26 mouse cellular contexts compared by ENCODE assay signal in the genomic region with DNA sequence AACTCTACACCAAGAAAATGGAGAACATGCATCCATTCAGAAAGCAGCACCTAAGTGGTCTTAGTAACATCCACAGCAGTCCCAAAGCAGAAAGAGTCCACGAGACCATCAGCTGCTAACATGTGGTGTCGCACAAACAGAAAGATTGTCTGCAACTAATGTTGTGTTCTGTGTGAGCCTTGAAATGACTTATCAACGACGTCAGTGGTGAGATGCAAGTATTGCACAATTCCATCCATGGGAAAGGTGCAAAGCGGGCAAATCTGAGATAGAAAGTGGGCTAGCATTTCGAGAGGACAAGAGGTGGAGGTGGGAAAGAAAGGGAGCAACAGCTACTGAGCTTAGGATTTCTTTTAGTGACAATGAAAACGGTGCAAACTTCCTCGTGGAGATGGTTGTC. TPM values are rescaled to one million over a fixed set of nuclear protein-coding genes. Genes with fewer than 3 reads are reported as not detected.
DNase-seq lines count a peak whose midpoint lies in the region; ATAC-seq and TF ChIP-seq lines count a peak whose summit lies in the region.
"Had no signal": no experiment of that assay in that cellular context is flagged by ENCODE, and none has a peak within 500 bp of the region (broad histone marks: within the 10 kb centered on the region; RNA-seq: fewer than 3 reads in every experiment).

No protein-coding gene starts in this region.

- ATAC-seq in liver, postnatal 0 days, result no peak
- no peak for ATAC-seq in liver, embryonic 12.5 days
- no peak for ATAC-seq in midbrain, embryonic 11.5 days (ENCODE audit: low FRiP score)
- no peak for ATAC-seq in midbrain, postnatal 0 days (ENCODE audit: low FRiP score)
- ATAC-seq: activated CD4-positive, CD25-positive, alpha-beta regulatory T cell, adult 4 months; CD4-positive, CD25-positive, alpha-beta regulatory T cell, adult 4 months; forebrain, embryonic 14.5 days; forebrain, embryonic 16.5 days had no signal

- TF ChIP-seq RAD21 in CH12.LX (IDR thresholded peaks at IDR 0.05; ENCODE audit: low read depth, low read length), result no peak

- peaks cover 24% of the 10 kb centered on the region for H3K4me1 ChIP-seq in liver, postnatal 0 days (ENCODE audit: insufficient read depth)
- H3K4me1 ChIP-seq in liver, embryonic 12.5 days, result peaks cover 66% of the 10 kb centered on the region
- H3K4me1 ChIP-seq in midbrain, embryonic 11.5 days (ENCODE audit: control insufficient read depth, insufficient read depth, low read length), result peaks cover 5% of the 10 kb centered on the region
- no peaks in the 10 kb centered on the region; the same call in 1 of the 2 replicates for H3K4me1 ChIP-seq in midbrain, postnatal 0 days (ENCODE audit: insufficient read depth, low read length)
- H3K4me1 ChIP-seq in CH12.LX (ENCODE audit: control insufficient read depth in 1 of 2, insufficient read depth in 2 of 2), result peaks cover 9 to 55% of the 10 kb centered on the region in 2 experiments

- no peak overlapping the region for H3ac ChIP-seq in myocyte (ENCODE audit: control insufficient read depth, insufficient read length)

- 47% methylated on average over 8 of the region's 8 CpGs for WGBS in liver, postnatal 0 days (ENCODE audit: insufficient replicate concordance)
- 57% methylated on average over 8 of the region's 8 CpGs for WGBS in liver, embryonic 12.5 days (ENCODE audit: insufficient replicate concordance)
- 90% methylated on average over 8 of the region's 8 CpGs for WGBS in midbrain, embryonic 11.5 days
- 90% methylated on average over 8 of the region's 8 CpGs for WGBS in midbrain, postnatal 0 days

- no peak overlapping the region for H3K4me2 ChIP-seq in liver, postnatal 0 days (ENCODE audit: low read depth, low read length)
- H3K4me2 ChIP-seq in liver, embryonic 12.5 days, result no peak overlapping the region
- no peak overlapping the region for H3K4me2 ChIP-seq in midbrain, embryonic 11.5 days
- no peak overlapping the region for H3K4me2 ChIP-seq in midbrain, postnatal 0 days (ENCODE audit: low read depth, low read length, poor library complexity, severe bottlenecking)
- H3K4me2 ChIP-seq in CH12.LX (ENCODE audit: insufficient read depth, low read depth, poor library complexity, severe bottlenecking) (no peak overlapping the region), myocyte (ENCODE audit: low read depth) (peak overlapping the region; percentile 74)
- H3K4me2 ChIP-seq: embryonic facial prominence, embryonic 13.5 days; embryonic facial prominence, embryonic 15.5 days; forebrain, embryonic 12.5 days had no signal

- H3K4me3 ChIP-seq in liver, postnatal 0 days (ENCODE audit: low read depth, low read length), result no peak overlapping the region
- no peak overlapping the region for H3K4me3 ChIP-seq in liver, embryonic 12.5 days
- no peak overlapping the region for H3K4me3 ChIP-seq in midbrain, embryonic 11.5 days (ENCODE audit: low read depth, low read length)
- no peak overlapping the region for H3K4me3 ChIP-seq in midbrain, postnatal 0 days (ENCODE audit: low read depth, low read length)
- H3K4me3 ChIP-seq in CH12.LX (replicated peaks in 1 of 3; ENCODE audit: low read depth in 2 of 3, low read length in 2 of 3, poor library complexity in 1 of 3) (no peak overlapping the region), myocyte (no peak overlapping the region)
- H3K4me3 ChIP-seq: embryonic facial prominence, embryonic 13.5 days; embryonic facial prominence, embryonic 15.5 days; erythroblast, embryonic 14.5 days; forebrain, embryonic 10.5 days; forebrain, embryonic 12.5 days had no signal

- dilution Hi-C loops in CH12.LX (cut with MboI; ENCODE audit: extremely low pct_ligation_motif_present, extremely low pct_unique_long_range_greater_than_20kb, low sequenced_read_pairs), result no loop called here

- in situ Hi-C loops in CH12.LX (cut with MboI; ENCODE audit: low pct_ligation_motif_present, low pct_unique_long_range_greater_than_20kb, low sequenced_read_pairs), result loop anchor here (5.0 kb wide), 1 partner anchor 66 kb away; no protein-coding TSS in a partner anchor

- 0 out of 2 replicates have a peak overlapping the region, but pooled peaks have one; percentile 19 for H3K27ac ChIP-seq in liver, postnatal 0 days (ENCODE audit: low read depth)
- no peak overlapping the region for H3K27ac ChIP-seq in liver, embryonic 12.5 days
- no peak overlapping the region for H3K27ac ChIP-seq in midbrain, embryonic 11.5 days (ENCODE audit: low read depth, low read length)
- no peak overlapping the region for H3K27ac ChIP-seq in midbrain, postnatal 0 days (ENCODE audit: low read depth, low read length)
- H3K27ac ChIP-seq in CH12.LX (ENCODE audit: insufficient read depth, low read depth), result 0 out of 2 replicates have a peak overlapping the region, but pooled peaks have one; percentile 18
- H3K27ac ChIP-seq: embryonic facial prominence, embryonic 13.5 days; embryonic facial prominence, embryonic 15.5 days; forebrain, embryonic 10.5 days; forebrain, embryonic 12.5 days had no signal

- H3K27me3 ChIP-seq in liver, postnatal 0 days (ENCODE audit: insufficient read depth, low read length), result no peaks in the 10 kb centered on the region
- H3K27me3 ChIP-seq in liver, embryonic 12.5 days (replicated peaks), result no peaks in the 10 kb centered on the region
- no peaks in the 10 kb centered on the region for H3K27me3 ChIP-seq in midbrain, embryonic 11.5 days (ENCODE audit: control insufficient read depth, insufficient read depth, low read length)
- no peaks in the 10 kb centered on the region for H3K27me3 ChIP-seq in midbrain, postnatal 0 days (ENCODE audit: insufficient read depth, low read length)
- peaks cover 2% of the 10 kb centered on the region for H3K27me3 ChIP-seq in CH12.LX (replicated peaks)
- H3K27me3 ChIP-seq in myocyte (ENCODE audit: control insufficient read depth, insufficient read depth, insufficient read length), result no peaks in the 10 kb centered on the region
- H3K27me3 ChIP-seq: embryonic facial prominence, embryonic 13.5 days; embryonic facial prominence, embryonic 15.5 days; forebrain, embryonic 12.5 days had no signal

- TF ChIP-seq CTCF in liver, postnatal 0 days (IDR thresholded peaks at IDR 0.05; ENCODE audit: low read depth), result no peak
- TF ChIP-seq CTCF in midbrain, postnatal 0 days (IDR thresholded peaks at IDR 0.05), result no peak
- TF ChIP-seq CTCF in CH12.LX (conservative IDR thresholded peaks at IDR 0.05 in 1 of 2, IDR thresholded peaks at IDR 0.05 in 1 of 2; ENCODE audit: low read depth in 2 of 2, low read length in 2 of 2), result no peak

- H3K79me2 ChIP-seq in CH12.LX (replicated peaks; ENCODE audit: control insufficient read depth, extremely low read depth, insufficient read depth, poor library complexity, severe bottlenecking), result peaks cover 97% of the 10 kb centered on the region
- H3K79me2 ChIP-seq in myocyte (ENCODE audit: control insufficient read depth, insufficient read depth), result peaks cover 89% of the 10 kb centered on the region

- TF ChIP-seq EP300 in liver, postnatal 0 days (IDR thresholded peaks at IDR 0.05; ENCODE audit: low read depth), result no peak
- TF ChIP-seq EP300 in CH12.LX (IDR thresholded peaks at IDR 0.05; ENCODE audit: low read length), result no peak

- no peaks in the 10 kb centered on the region for H3K36me3 ChIP-seq in liver, postnatal 0 days (replicated peaks; ENCODE audit: insufficient read depth, low read length)
- H3K36me3 ChIP-seq in liver, embryonic 12.5 days, result no peaks in the 10 kb centered on the region
- H3K36me3 ChIP-seq in midbrain, embryonic 11.5 days (ENCODE audit: control insufficient read depth, insufficient read depth, low read length), result no peaks in the 10 kb centered on the region
- H3K36me3 ChIP-seq in midbrain, postnatal 0 days (ENCODE audit: insufficient read depth, low read length), result no peaks in the 10 kb centered on the region
- H3K36me3 ChIP-seq in CH12.LX (replicated peaks in 1 of 2; ENCODE audit: control insufficient read depth in 1 of 2, insufficient read depth in 1 of 2, low read length in 1 of 2) (peaks cover 12 to 14% of the 10 kb centered on the region in 2 experiments), myocyte (ENCODE audit: control insufficient read depth, insufficient read depth) (no peaks in the 10 kb centered on the region)
- H3K36me3 ChIP-seq: embryonic facial prominence, embryonic 13.5 days; embryonic facial prominence, embryonic 15.5 days; forebrain, embryonic 10.5 days; forebrain, embryonic 12.5 days had no signal

- no peaks in the 10 kb centered on the region for H3K9me3 ChIP-seq in liver, postnatal 0 days (ENCODE audit: low read length)
- H3K9me3 ChIP-seq in liver, embryonic 12.5 days (replicated peaks), result no peaks in the 10 kb centered on the region
- H3K9me3 ChIP-seq in midbrain, embryonic 11.5 days (ENCODE audit: control insufficient read depth, low read length), result no peaks in the 10 kb centered on the region
- no peaks in the 10 kb centered on the region for H3K9me3 ChIP-seq in midbrain, postnatal 0 days (ENCODE audit: low read length)
- H3K9me3 ChIP-seq in CH12.LX (replicated peaks; ENCODE audit: low read length), result peaks cover 14% of the 10 kb centered on the region
- H3K9me3 ChIP-seq: embryonic facial prominence, embryonic 13.5 days; embryonic facial prominence, embryonic 15.5 days; forebrain, embryonic 10.5 days; forebrain, embryonic 12.5 days had no signal

- TF ChIP-seq POLR2A in CH12.LX (IDR thresholded peaks at IDR 0.05; ENCODE audit: low read depth, low read length) (no peak), myocyte (IDR thresholded peaks at IDR 0.05; ENCODE audit: insufficient read length, low read depth) (no peak)

- DNase-seq in liver, postnatal 0 days, result no peak
- DNase-seq in midbrain, embryonic 11.5 days (ENCODE audit: low spot score, missing footprints), result peak; percentile 26
- no peak for DNase-seq in midbrain, postnatal 0 days (ENCODE audit: low spot score)
- no peak for DNase-seq in CH12.LX (ENCODE audit: extremely low read depth)
- DNase-seq in thymus, adult 18-20 months, result no peak
- DNase-seq in ovary, adult 18-20 months (ENCODE audit: low spot score), result no peak
- DNase-seq: adrenal gland, adult 8-10 months; adrenal gland, postnatal 25 days; cerebellum, adult 11 months; cerebellum, adult 18-20 months; cerebellum, adult 8-10 months; cerebellum, adult 9-11 months; cerebellum, postnatal 14 days; cerebellum, postnatal 36 days; embryo, embryonic 11 days had no signal

- no peak overlapping the region for H3K9ac ChIP-seq in liver, postnatal 0 days (replicated peaks)
- no peak overlapping the region for H3K9ac ChIP-seq in liver, embryonic 12.5 days
- no peak overlapping the region for H3K9ac ChIP-seq in midbrain, embryonic 11.5 days (ENCODE audit: low read length)
- no peak overlapping the region for H3K9ac ChIP-seq in midbrain, postnatal 0 days (replicated peaks; ENCODE audit: low read length, poor library complexity, severe bottlenecking)
- H3K9ac ChIP-seq in CH12.LX (ENCODE audit: insufficient read depth, low read depth), result no peak overlapping the region
- H3K9ac ChIP-seq: embryonic facial prominence, embryonic 13.5 days; embryonic facial prominence, embryonic 15.5 days; forebrain, embryonic 12.5 days had no signal

RNA-seq across cellular contexts. Expression of gene Ern1, which starts 4.8 kb away (rescaled TPM):
- 1.9 and 2.9 TPM in 2 replicates for polyA plus RNA-seq in liver, postnatal 0 days (2015; fragmentation: Nextera tagmentation; extraction: Ambion mirVana)
- polyA plus RNA-seq in liver, embryonic 12.5 days (2016; fragmentation: Nextera tagmentation; extraction: Ambion mirVana), result 6.7 and 6.8 TPM in 2 replicates
- 4.6 and 5.5 TPM in 2 replicates for polyA plus RNA-seq in midbrain, embryonic 11.5 days (2014; fragmentation: Nextera tagmentation; extraction: Ambion mirVana)
- total RNA-seq in midbrain, postnatal 0 days (2014; rRNA removed), result 10.1 and 10.3 TPM in 2 replicates
- polyA plus RNA-seq in midbrain, postnatal 0 days (2015; fragmentation: Nextera tagmentation; extraction: Ambion mirVana), result 2.2 and 3.7 TPM in 2 replicates
- total RNA-seq in CH12.LX (2012; rRNA removed), result 15.2 and 21.7 TPM in 2 replicates
- 3.0 TPM in 2 replicates for total RNA-seq in CH12.LX (2014; rRNA removed)
- polyA plus RNA-seq in CH12.LX (2012; ENCODE audit: insufficient read length, low read depth), result 6.9 and 7.7 TPM in 2 replicates
- 20.4 TPM for polyA plus RNA-seq in myocyte (2012; fragmentation: generic; extraction: Trizol)

Comparison
In these comparisons a context has a peak if more than half of its experiments do, and no peak if none do; other contexts are left out.
1. H3K27ac ChIP-seq: peak in liver, postnatal 0 days (single experiment) and CH12.LX (single experiment); none in liver, embryonic 12.5 days (single experiment), midbrain, embryonic 11.5 days (single experiment) and midbrain, postnatal 0 days (single experiment).